Mouse (Mus musculus) G1E (cell line): ENCODE measurements around the gene Lamtor4. TPM values are rescaled to one million over a fixed set of nuclear protein-coding genes. Genes with fewer than 3 reads are reported as not detected.
"Not testable (repeated sequence)": the region's sequence is repeated elsewhere in the genome, so short reads cannot be mapped to it uniquely, and the experiment has no call there.

Experiments
- ATAC-seq: 2 replicates; pipeline ENCODE4 v1.8.0; 2016; ENCODE audit warnings: mild to moderate bottlenecking; ENCODE audit not compliant: insufficient number of reproducible peaks, poor library complexity, low FRiP score, severe bottlenecking; ENCODE audit errors: extremely low read depth
- DNase-seq: peaks from one replicate; pipeline ENCODE4 v3.0.0; 2012; ENCODE audit warnings: low spot score
- H3K27me3 ChIP-seq: 2 replicates; pipeline ENCODE4 v1.6.1; 2012; ENCODE audit warnings: mild to moderate bottlenecking, low read length, inconsistent platforms; ENCODE audit not compliant: insufficient read depth
- H3K36me3 ChIP-seq: replicated peaks from 2 replicates; pipeline ENCODE3; 2012; ENCODE audit warnings: mild to moderate bottlenecking, inconsistent platforms
- H3K4me1 ChIP-seq: 2 replicates; pipeline ENCODE4 v1.6.1; 2012; ENCODE audit warnings: low read depth, low read length, inconsistent platforms, mixed read lengths; ENCODE audit not compliant: insufficient read depth
- H3K4me3 ChIP-seq: 2 replicates; pipeline ENCODE4 v1.5.1; 2012; ENCODE audit warnings: low read depth, mild to moderate bottlenecking, inconsistent platforms, low read length, moderate library complexity, mixed read lengths
- H3K9me3 ChIP-seq: replicated peaks from 2 replicates; pipeline ENCODE4 v1.6.1; 2012; ENCODE audit warnings: inconsistent platforms
- CTCF ChIP-seq: IDR thresholded peaks from 2 replicates; pipeline ENCODE4 v1.5.1; 2012; ENCODE audit warnings: low read depth, low read length, inconsistent platforms, mixed read lengths
- GATA1 ChIP-seq: IDR thresholded peaks from 2 replicates; pipeline ENCODE4 v1.6.1; 2012; ENCODE audit warnings: borderline replicate concordance, low read length, inconsistent platforms, mixed read lengths
- GATA2 ChIP-seq: IDR thresholded peaks from 2 replicates; pipeline ENCODE4 v1.6.1; 2012; ENCODE audit warnings: low read depth, low read length, inconsistent platforms, borderline replicate concordance
- POLR2AphosphoS5 ChIP-seq: IDR thresholded peaks from 2 replicates; pipeline ENCODE4 v1.6.1; 2012; ENCODE audit warnings: low read depth, low read length, inconsistent platforms; ENCODE audit not compliant: insufficient replicate concordance
- TAL1 ChIP-seq: conservative IDR thresholded peaks from 2 replicates; pipeline ENCODE4 v1.6.1; 2012; ENCODE audit warnings: low read depth, low read length, inconsistent platforms, mixed read lengths
- polyA plus RNA-seq: library from polyadenylated mRNA; stranded (reverse); fragments of >175 nt; gene quantifications from 2 replicates; pipeline ENCODE4 v1.2.3, GENCODE M21; 2012
- total RNA-seq, 2 experiments: library from RNA; stranded (forward) in 1 of 2; stranded (reverse) in 1 of 2; fragments of 200-1000 nt in 1 of 2; fragments of >200 nt in 1 of 2; fragmentation: Nextera tagmentation in 1 of 2; gene quantifications; 2 replicates each; pipeline ENCODE4 v1.2.3; 2014 to 2017

Lamtor4 gene
- total RNA-seq (2014; fragmentation: Nextera tagmentation) (13.3 and 14.5 TPM in 2 replicates), total RNA-seq (2017) (22.9 and 33.1 TPM in 2 replicates), polyA plus RNA-seq (51.8 and 51.9 TPM in 2 replicates)

- ATAC-seq (peak; percentile 93), DNase-seq (peak; percentile 95)
- Histone ChIP-seq H3K36me3 (peaks cover 43% of the 10 kb centered on the region), H3K27me3 (0 out of 2 replicates have a peak, but pooled peaks cover 4% of the 10 kb centered on the region), H3K4me3 (peak within 1 kb of the TSS; percentile 74), H3K9me3 (0 out of 2 replicates have a peak, but pooled peaks cover 3% of the 10 kb centered on the region), H3K4me1 (peaks cover 59% of the 10 kb centered on the region)
- TF ChIP-seq CTCF (no peak), GATA1 (no peak), POLR2AphosphoS5 (no peak), GATA2 (no peak), TAL1 (no peak)
Measured at GRCm38 (mm10) chr5:138255353-138256093, at the start of gene Lamtor4. Gene Lamtor4 (plus strand): TSS chr5:138255482.

GRCm38 (mm10) chr5:138207253-138207652 is 48.0 kb upstream of the Lamtor4 start:
- TF ChIP-seq TAL1 (no peak), CTCF (no peak), POLR2AphosphoS5 (no peak), GATA2 (no peak), GATA1 (no peak)
- Histone ChIP-seq H3K9me3 (peaks cover 14% of the 10 kb centered on the region), H3K27me3 (no peaks in the 10 kb centered on the region), H3K4me1 (no peaks in the 10 kb centered on the region), H3K4me3 (no peak overlapping the region), H3K36me3 (no peaks in the 10 kb centered on the region)
- no peak for ATAC-seq
- no peak for DNase-seq

- DNase-seq (no peak), ATAC-seq (no peak)
- H3K36me3 ChIP-seq, result no peaks in the 10 kb centered on the region
- H3K27me3 ChIP-seq, result no peaks in the 10 kb centered on the region
- TF ChIP-seq GATA1 (no peak), CTCF (no peak), POLR2AphosphoS5 (no peak), TAL1 (no peak), GATA2 (no peak)
- peaks cover 14% of the 10 kb centered on the region for H3K9me3 ChIP-seq
- H3K4me3 ChIP-seq, result no peak overlapping the region
- H3K4me1 ChIP-seq, result no peaks in the 10 kb centered on the region
Measured at GRCm38 (mm10) chr5:138207873-138208272, 47.4 kb upstream of the Lamtor4 start.

GRCm38 (mm10) chr5:138216632-138217031 is 38.6 kb upstream of the Lamtor4 start:
- DNase-seq, H3K4me1 ChIP-seq, H3K36me3 ChIP-seq, H3K27me3 ChIP-seq, ATAC-seq, H3K9me3 ChIP-seq, H3K4me3 ChIP-seq: not testable (repeated sequence)

- Histone ChIP-seq H3K36me3 (no peaks in the 10 kb centered on the region), H3K9me3 (no peaks in the 10 kb centered on the region; the same call in 1 of the 2 replicates), H3K27me3 (no peaks in the 10 kb centered on the region; the same call in none of the 2 replicates), H3K4me3 (no peak overlapping the region), H3K4me1 (no peaks in the 10 kb centered on the region)
- ATAC-seq (no peak), DNase-seq (no peak)
- TF ChIP-seq CTCF, result no peak
- no peak for TF ChIP-seq POLR2AphosphoS5
- TF ChIP-seq GATA2, result no peak
- no peak for TF ChIP-seq TAL1
- TF ChIP-seq GATA1, result no peak
Measured at GRCm38 (mm10) chr5:138219864-138220263, 35.4 kb upstream of the Lamtor4 start.

- no peaks in the 10 kb centered on the region; the same call in none of the 2 replicates for H3K27me3 ChIP-seq
- H3K4me3 ChIP-seq, result no peak overlapping the region
- peak; percentile 48; the same call in 1 of the 2 replicates for ATAC-seq
- H3K9me3 ChIP-seq, result no peaks in the 10 kb centered on the region
- H3K4me1 ChIP-seq, result no peaks in the 10 kb centered on the region
- no peaks in the 10 kb centered on the region for H3K36me3 ChIP-seq
- peak; percentile 73 for DNase-seq
- TF ChIP-seq TAL1, result no peak
- peak; percentile 78 for TF ChIP-seq CTCF
Measured at GRCm38 (mm10) chr5:138222111-138222510, 33.2 kb upstream of the Lamtor4 start.
